Mouse (Mus musculus) brain, embryonic 14.5 days (tissue): ENCODE results near the gene Prickle2.

Source experiments
- CTCF ChIP-seq: fragments of 200-500 bp; IDR thresholded peaks from 2 replicates; pipeline ENCODE4 v1.5.1; 2012; ENCODE audit warnings: inconsistent platforms, mild to moderate bottlenecking, moderate library complexity, borderline replicate concordance; ENCODE audit not compliant: insufficient read depth, insufficient read length; ENCODE audit errors: extremely low read depth
- POLR2A ChIP-seq: fragments of 200-500 bp; IDR thresholded peaks from 2 replicates; pipeline ENCODE4 v1.6.1; 2012; ENCODE audit warnings: mild to moderate bottlenecking, inconsistent platforms, borderline replicate concordance; ENCODE audit not compliant: poor library complexity, insufficient read depth, insufficient read length, severe bottlenecking; ENCODE audit errors: extremely low read depth

DNA sequence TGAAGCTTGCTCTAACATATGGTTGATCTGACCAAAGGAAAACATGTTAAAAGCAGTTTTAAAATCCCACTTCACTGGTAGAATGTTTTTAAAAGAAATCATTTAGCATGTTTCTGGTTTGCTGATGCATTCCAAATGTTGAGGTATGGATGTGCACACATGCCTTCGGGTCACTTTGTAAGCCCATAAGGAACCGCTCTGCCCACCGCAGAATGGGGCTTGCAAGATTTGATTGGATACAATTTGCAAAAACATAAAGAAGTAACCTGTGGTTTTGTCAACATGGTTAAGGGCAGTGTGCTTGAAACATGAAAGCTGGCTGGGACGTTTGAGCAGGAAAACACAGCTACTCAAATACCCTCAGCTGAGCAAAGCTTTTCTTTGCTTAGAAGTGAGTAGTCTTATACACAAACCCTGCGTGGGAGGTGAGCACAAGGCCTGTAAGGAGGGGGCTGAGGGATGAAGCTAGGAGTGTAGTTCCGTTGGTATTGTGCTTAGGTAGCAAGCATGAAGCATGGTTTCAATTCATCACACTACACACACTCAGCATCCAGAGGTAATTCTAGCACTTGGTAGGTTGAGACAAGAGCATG, 71.0 kb downstream of the Prickle2 start:
- TF ChIP-seq CTCF (no peak), POLR2A (no peak)
